Mouse (Mus musculus): ENCODE measurements around the gene Cmah. TPM values are rescaled to one million over a fixed set of nuclear protein-coding genes. Genes with fewer than 3 reads are reported as not detected.

Gene Cmah
- polyA plus RNA-seq, 1 experiment: 0.34 TPM

GRCm38 (mm10) chr13:24391892-24392291, 64.7 kb downstream of the Cmah start:
- Histone ChIP-seq H3K4me3 (no peak overlapping the region), H3K27me3 (ENCODE audit: control insufficient read depth, insufficient read depth, insufficient read length) (no peaks in the 10 kb centered on the region), H3K4me2 (ENCODE audit: low read depth) (no peak overlapping the region), H3ac (ENCODE audit: control insufficient read depth, insufficient read length) (no peak overlapping the region), H3K79me2 (ENCODE audit: control insufficient read depth, insufficient read depth) (no peaks in the 10 kb centered on the region), H3K36me3 (ENCODE audit: control insufficient read depth, insufficient read depth) (no peaks in the 10 kb centered on the region)
- TF ChIP-seq TCF12 (IDR thresholded peaks at IDR 0.05; ENCODE audit: insufficient read depth, poor library complexity, severe bottlenecking) (no peak), POLR2A (IDR thresholded peaks at IDR 0.05; ENCODE audit: insufficient read length, low read depth) (no peak), MAX (IDR thresholded peaks at IDR 0.05; ENCODE audit: low read depth) (no peak), SRF (IDR thresholded peaks at IDR 0.05; ENCODE audit: control insufficient read depth, insufficient read length, low read depth) (no peak), CEBPB (IDR thresholded peaks at IDR 0.05; ENCODE audit: insufficient read depth, poor library complexity, severe bottlenecking) (no peak), MYOG (IDR thresholded peaks at IDR 0.05; ENCODE audit: control insufficient read depth in 1 of 3, insufficient read depth in 1 of 3, insufficient read length in 2 of 3, low read depth in 2 of 3) (no peak), TCF3 (IDR thresholded peaks at IDR 0.05; ENCODE audit: insufficient read length, low read depth) (no peak), MYOD1 (IDR thresholded peaks at IDR 0.05; ENCODE audit: control insufficient read depth in 1 of 3, insufficient read length in 2 of 3, low read depth in 2 of 3) (no peak), REST (IDR thresholded peaks at IDR 0.05; ENCODE audit: insufficient read depth, insufficient read length) (no peak), USF1 (IDR thresholded peaks at IDR 0.05; ENCODE audit: low read depth) (no peak), E2F4 (IDR thresholded peaks at IDR 0.05; ENCODE audit: insufficient read depth) (no peak), POLR2AphosphoS2 (IDR thresholded peaks at IDR 0.05; ENCODE audit: insufficient read length, low read depth) (no peak)

DNA sequence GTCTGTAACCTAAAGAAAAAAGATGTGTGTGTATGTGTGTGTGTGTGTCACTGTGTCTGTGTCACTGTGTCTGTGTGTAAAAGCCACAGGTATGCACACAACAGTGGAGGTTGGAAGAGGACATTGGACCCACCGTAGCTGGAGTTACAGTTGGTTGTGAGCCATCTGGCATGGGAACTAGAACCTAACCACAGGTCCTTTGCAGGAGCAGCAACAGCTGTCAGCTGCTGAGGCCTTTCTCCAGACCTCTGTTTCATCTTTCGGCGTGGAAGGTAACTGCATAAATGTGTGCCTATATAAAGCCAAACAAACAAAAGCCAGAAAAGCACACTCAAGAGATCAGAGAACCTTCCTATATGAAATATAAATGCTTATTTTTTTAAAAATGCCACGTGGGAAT, 65.5 kb downstream of the Cmah start:
- TF ChIP-seq E2F4 (IDR thresholded peaks at IDR 0.05; ENCODE audit: insufficient read depth) (no peak), MYOD1 (IDR thresholded peaks at IDR 0.05; ENCODE audit: control insufficient read depth in 1 of 3, insufficient read length in 2 of 3, low read depth in 2 of 3) (peak; percentile 36 to 98 (median 97)), POLR2AphosphoS2 (IDR thresholded peaks at IDR 0.05; ENCODE audit: insufficient read length, low read depth) (no peak), POLR2A (IDR thresholded peaks at IDR 0.05; ENCODE audit: insufficient read length, low read depth) (no peak), SRF (IDR thresholded peaks at IDR 0.05; ENCODE audit: control insufficient read depth, insufficient read length, low read depth) (no peak), TCF12 (IDR thresholded peaks at IDR 0.05; ENCODE audit: insufficient read depth, poor library complexity, severe bottlenecking) (peak; percentile 84), REST (IDR thresholded peaks at IDR 0.05; ENCODE audit: insufficient read depth, insufficient read length) (no peak), CEBPB (IDR thresholded peaks at IDR 0.05; ENCODE audit: insufficient read depth, poor library complexity, severe bottlenecking) (no peak), MYOG (IDR thresholded peaks at IDR 0.05; ENCODE audit: control insufficient read depth in 1 of 3, insufficient read depth in 1 of 3, insufficient read length in 2 of 3, low read depth in 2 of 3) (peak; percentile 24 to 93 (median 74)), TCF3 (IDR thresholded peaks at IDR 0.05; ENCODE audit: insufficient read length, low read depth) (peak; percentile 83), USF1 (IDR thresholded peaks at IDR 0.05; ENCODE audit: low read depth) (no peak), MAX (IDR thresholded peaks at IDR 0.05; ENCODE audit: low read depth) (no peak)
- Histone ChIP-seq H3K4me2 (ENCODE audit: low read depth) (peak overlapping the region; percentile 25), H3K36me3 (ENCODE audit: control insufficient read depth, insufficient read depth) (no peaks in the 10 kb centered on the region), H3ac (ENCODE audit: control insufficient read depth, insufficient read length) (no peak overlapping the region), H3K27me3 (ENCODE audit: control insufficient read depth, insufficient read depth, insufficient read length) (no peaks in the 10 kb centered on the region), H3K4me3 (no peak overlapping the region), H3K79me2 (ENCODE audit: control insufficient read depth, insufficient read depth) (no peaks in the 10 kb centered on the region)

DNA sequence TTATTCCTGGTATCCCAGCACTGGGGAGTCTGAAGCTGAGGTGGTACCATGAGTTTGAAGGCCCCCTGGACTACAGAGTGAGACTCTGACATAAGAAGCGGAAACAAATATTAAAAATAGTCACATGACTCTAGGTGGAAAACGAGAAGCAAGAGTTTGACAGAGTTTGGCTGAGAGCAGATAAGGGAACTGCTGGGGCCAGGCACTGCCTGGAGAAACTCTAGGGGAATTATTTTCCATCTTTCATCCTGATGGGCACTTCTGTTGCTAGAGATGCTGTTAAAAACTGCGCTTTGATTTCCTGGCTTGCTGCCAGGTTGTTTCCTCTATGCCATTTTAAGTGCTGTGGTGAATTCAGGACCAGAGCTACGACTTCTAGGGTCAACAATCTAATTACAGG, 65.9 kb downstream of the Cmah start:
- H3K27me3 ChIP-seq (ENCODE audit: control insufficient read depth, insufficient read depth, insufficient read length): no peaks in the 10 kb centered on the region
- no peak overlapping the region for H3ac ChIP-seq (ENCODE audit: control insufficient read depth, insufficient read length)
- no peaks in the 10 kb centered on the region for H3K36me3 ChIP-seq (ENCODE audit: control insufficient read depth, insufficient read depth)
- peak overlapping the region; percentile 25 for H3K4me2 ChIP-seq (ENCODE audit: low read depth)
- H3K79me2 ChIP-seq (ENCODE audit: control insufficient read depth, insufficient read depth): no peaks in the 10 kb centered on the region
- no peak overlapping the region for H3K4me3 ChIP-seq
- TF ChIP-seq MAX (IDR thresholded peaks at IDR 0.05; ENCODE audit: low read depth) (no peak), CEBPB (IDR thresholded peaks at IDR 0.05; ENCODE audit: insufficient read depth, poor library complexity, severe bottlenecking) (no peak), MYOD1 (IDR thresholded peaks at IDR 0.05; ENCODE audit: control insufficient read depth in 1 of 3, insufficient read length in 2 of 3, low read depth in 2 of 3) (no peak), MYOG (IDR thresholded peaks at IDR 0.05; ENCODE audit: control insufficient read depth in 1 of 3, insufficient read depth in 1 of 3, insufficient read length in 2 of 3, low read depth in 2 of 3) (no peak), E2F4 (IDR thresholded peaks at IDR 0.05; ENCODE audit: insufficient read depth) (no peak), REST (IDR thresholded peaks at IDR 0.05; ENCODE audit: insufficient read depth, insufficient read length) (no peak), POLR2A (IDR thresholded peaks at IDR 0.05; ENCODE audit: insufficient read length, low read depth) (no peak), USF1 (IDR thresholded peaks at IDR 0.05; ENCODE audit: low read depth) (no peak), SRF (IDR thresholded peaks at IDR 0.05; ENCODE audit: control insufficient read depth, insufficient read length, low read depth) (no peak), TCF12 (IDR thresholded peaks at IDR 0.05; ENCODE audit: insufficient read depth, poor library complexity, severe bottlenecking) (no peak), POLR2AphosphoS2 (IDR thresholded peaks at IDR 0.05; ENCODE audit: insufficient read length, low read depth) (no peak), TCF3 (IDR thresholded peaks at IDR 0.05; ENCODE audit: insufficient read length, low read depth) (no peak)

- Histone ChIP-seq H3ac (ENCODE audit: control insufficient read depth, insufficient read length) (no peak overlapping the region), H3K36me3 (ENCODE audit: control insufficient read depth, insufficient read depth) (no peaks in the 10 kb centered on the region), H3K27me3 (ENCODE audit: control insufficient read depth, insufficient read depth, insufficient read length) (no peaks in the 10 kb centered on the region), H3K79me2 (ENCODE audit: control insufficient read depth, insufficient read depth) (no peaks in the 10 kb centered on the region), H3K4me3 (no peak overlapping the region), H3K4me2 (ENCODE audit: low read depth) (no peak overlapping the region)
- TF ChIP-seq SRF (IDR thresholded peaks at IDR 0.05; ENCODE audit: control insufficient read depth, insufficient read length, low read depth) (no peak), TCF12 (IDR thresholded peaks at IDR 0.05; ENCODE audit: insufficient read depth, poor library complexity, severe bottlenecking) (no peak), POLR2AphosphoS2 (IDR thresholded peaks at IDR 0.05; ENCODE audit: insufficient read length, low read depth) (no peak), MYOD1 (IDR thresholded peaks at IDR 0.05; ENCODE audit: control insufficient read depth in 1 of 3, insufficient read length in 2 of 3, low read depth in 2 of 3) (no peak), USF1 (IDR thresholded peaks at IDR 0.05; ENCODE audit: low read depth) (no peak), MAX (IDR thresholded peaks at IDR 0.05; ENCODE audit: low read depth) (no peak), CEBPB (IDR thresholded peaks at IDR 0.05; ENCODE audit: insufficient read depth, poor library complexity, severe bottlenecking) (no peak)
Observed at GRCm38 (mm10) chr13:24395815-24396214, 68.6 kb downstream of the Cmah start.

Measured in myocyte (in vitro differentiated cells).